Mouse (Mus musculus): ENCODE measurements around the gene Rbm6. TPM values are rescaled to one million over a fixed set of nuclear protein-coding genes. Genes with fewer than 3 reads are reported as not detected.

Rbm6 gene
- polyA plus RNA-seq, 1 experiment from 2014 or later = 77.6 TPM

GRCm38 (mm10) chr9:107782536-107783203 is 90.4 kb downstream of the Rbm6 start:
- no peak for ATAC-seq (ENCODE audit: insufficient number of reproducible peaks, low FRiP score, low TSS enrichment, low read depth)
- WGBS = 85% methylated on average over 11 of the region's 11 CpGs
- H3K9ac ChIP-seq = no peak overlapping the region
- H3K27me3 ChIP-seq = no peaks in the 10 kb centered on the region
- no peaks in the 10 kb centered on the region for H3K4me1 ChIP-seq
- peaks cover 82% of the 10 kb centered on the region for H3K36me3 ChIP-seq
- H3K4me3 ChIP-seq (replicated peaks) = no peak overlapping the region
- no peaks in the 10 kb centered on the region for H3K9me3 ChIP-seq (replicated peaks)
- H3K27ac ChIP-seq (replicated peaks) = no peak overlapping the region
- no peak overlapping the region for H3K4me2 ChIP-seq (replicated peaks)

GRCm38 (mm10) chr9:107776809-107777208 is 96.2 kb downstream of the Rbm6 start:
- peaks cover 76% of the 10 kb centered on the region for H3K36me3 ChIP-seq
- no peak overlapping the region for H3K4me3 ChIP-seq (replicated peaks)
- no peaks in the 10 kb centered on the region for H3K9me3 ChIP-seq (replicated peaks)
- H3K27me3 ChIP-seq = no peaks in the 10 kb centered on the region
- no peak overlapping the region for H3K27ac ChIP-seq (replicated peaks)
- no peak overlapping the region for H3K9ac ChIP-seq
- H3K4me1 ChIP-seq = no peaks in the 10 kb centered on the region
- no peak overlapping the region for H3K4me2 ChIP-seq (replicated peaks)
- ATAC-seq (ENCODE audit: insufficient number of reproducible peaks, low FRiP score, low TSS enrichment, low read depth) = no peak

- Histone ChIP-seq H3K27me3 (no peaks in the 10 kb centered on the region), H3K9me3 (replicated peaks) (no peaks in the 10 kb centered on the region), H3K36me3 (peaks cover 55% of the 10 kb centered on the region), H3K9ac (no peak overlapping the region), H3K27ac (replicated peaks) (no peak overlapping the region), H3K4me3 (replicated peaks) (no peak overlapping the region), H3K4me2 (replicated peaks) (no peak overlapping the region), H3K4me1 (peaks cover 5% of the 10 kb centered on the region)
- 92% methylated on average over 3 of the region's 3 CpGs for WGBS
- no peak for ATAC-seq (ENCODE audit: insufficient number of reproducible peaks, low FRiP score, low TSS enrichment, low read depth)
Measured at GRCm38 (mm10) chr9:107774411-107774810, 98.6 kb downstream of the Rbm6 start.

GRCm38 (mm10) chr9:107771782-107772181 is 101.3 kb downstream of the Rbm6 start:
- 73% methylated on average over 2 of the region's 2 CpGs for WGBS
- Histone ChIP-seq H3K9me3 (replicated peaks) (no peaks in the 10 kb centered on the region), H3K27ac (replicated peaks) (peak overlapping the region; percentile 90; the same call in 1 of the 2 replicates), H3K27me3 (no peaks in the 10 kb centered on the region), H3K4me1 (peaks cover 12% of the 10 kb centered on the region), H3K9ac (no peak overlapping the region), H3K4me2 (replicated peaks) (no peak overlapping the region), H3K36me3 (peaks cover 63% of the 10 kb centered on the region), H3K4me3 (replicated peaks) (no peak overlapping the region)
- ATAC-seq (ENCODE audit: insufficient number of reproducible peaks, low FRiP score, low TSS enrichment, low read depth) = no peak

GRCm38 (mm10) chr9:107770374-107771290 is 102.4 kb downstream of the Rbm6 start, which contains the start of gene Rbm5:
Gene Rbm5 (minus strand): TSS chr9:107770996.
- H3K4me3 ChIP-seq (replicated peaks) = peak within 1 kb of the TSS; percentile 91
- peak within 1 kb of the TSS; percentile 97 for H3K9ac ChIP-seq
- H3K9me3 ChIP-seq (replicated peaks) = no peaks in the 10 kb centered on the region
- H3K4me1 ChIP-seq = peaks cover 12% of the 10 kb centered on the region
- H3K27me3 ChIP-seq = no peaks in the 10 kb centered on the region
- under 1% methylated on average over 60 of the region's 60 CpGs for WGBS
- peak within 1 kb of the TSS; percentile 56 for H3K4me2 ChIP-seq (replicated peaks)
- peak within 1 kb of the TSS; percentile 90 for H3K27ac ChIP-seq (replicated peaks)
- H3K36me3 ChIP-seq = peaks cover 62% of the 10 kb centered on the region
- ATAC-seq (ENCODE audit: insufficient number of reproducible peaks, low FRiP score, low TSS enrichment, low read depth) = peak; percentile 100

GRCm38 (mm10) chr9:107770037-107770373 is 103.0 kb downstream of the Rbm6 start:
- no peak for ATAC-seq (ENCODE audit: insufficient number of reproducible peaks, low FRiP score, low TSS enrichment, low read depth)
- H3K27ac ChIP-seq (replicated peaks) = peak overlapping the region; percentile 90
- peak overlapping the region; percentile 91 for H3K4me3 ChIP-seq (replicated peaks)
- peaks cover 12% of the 10 kb centered on the region for H3K4me1 ChIP-seq
- peaks cover 62% of the 10 kb centered on the region for H3K36me3 ChIP-seq
- 1% methylated on average over 9 of the region's 9 CpGs for WGBS
- H3K9ac ChIP-seq = peak overlapping the region; percentile 97
- no peaks in the 10 kb centered on the region for H3K27me3 ChIP-seq
- peak overlapping the region; percentile 56 for H3K4me2 ChIP-seq (replicated peaks)
- H3K9me3 ChIP-seq (replicated peaks) = no peaks in the 10 kb centered on the region

GRCm38 (mm10) chr9:107769445-107770000 is 103.5 kb downstream of the Rbm6 start:
- Histone ChIP-seq H3K4me3 (replicated peaks) (peak overlapping the region; percentile 91), H3K9me3 (replicated peaks) (no peaks in the 10 kb centered on the region), H3K4me1 (peaks cover 12% of the 10 kb centered on the region), H3K27ac (replicated peaks) (no peak overlapping the region), H3K36me3 (peaks cover 62% of the 10 kb centered on the region), H3K9ac (peak overlapping the region; percentile 97), H3K27me3 (no peaks in the 10 kb centered on the region), H3K4me2 (replicated peaks) (peak overlapping the region; percentile 56)
- WGBS = 12% methylated on average over 4 of the region's 4 CpGs
- no peak for ATAC-seq (ENCODE audit: insufficient number of reproducible peaks, low FRiP score, low TSS enrichment, low read depth)

GRCm38 (mm10) chr9:107768851-107769250 is 104.2 kb downstream of the Rbm6 start:
- 80% methylated on average over 5 of the region's 5 CpGs for WGBS
- H3K4me1 ChIP-seq = peaks cover 12% of the 10 kb centered on the region
- H3K36me3 ChIP-seq = peaks cover 62% of the 10 kb centered on the region

GRCm38 (mm10) chr9:107759593-107759992 is 113.4 kb downstream of the Rbm6 start:
- no peaks in the 10 kb centered on the region for H3K9me3 ChIP-seq (replicated peaks)
- H3K4me3 ChIP-seq (replicated peaks) = no peak overlapping the region
- no peaks in the 10 kb centered on the region for H3K4me1 ChIP-seq
- H3K9ac ChIP-seq = no peak overlapping the region
- no peak overlapping the region for H3K4me2 ChIP-seq (replicated peaks)
- no peaks in the 10 kb centered on the region for H3K27me3 ChIP-seq
- no peak for ATAC-seq (ENCODE audit: insufficient number of reproducible peaks, low FRiP score, low TSS enrichment, low read depth)
- 88% methylated on average over 6 of the region's 6 CpGs for whole genome bisulfite sequencing
- H3K27ac ChIP-seq (replicated peaks) = no peak overlapping the region
- H3K36me3 ChIP-seq = peaks cover 90% of the 10 kb centered on the region

More at GRCm38 (mm10) chr9:107768851-107769250, 104.2 kb downstream of the Rbm6 start:
- H3K4me2 ChIP-seq (replicated peaks) = peak overlapping the region; percentile 56; the same call in 1 of the 2 replicates
- H3K27me3 ChIP-seq = no peaks in the 10 kb centered on the region
- no peak overlapping the region for H3K9ac ChIP-seq
- peak overlapping the region; percentile 91 for H3K4me3 ChIP-seq (replicated peaks)
- no peaks in the 10 kb centered on the region for H3K9me3 ChIP-seq (replicated peaks)
- ATAC-seq (ENCODE audit: insufficient number of reproducible peaks, low FRiP score, low TSS enrichment, low read depth) = no peak
- H3K27ac ChIP-seq (replicated peaks) = no peak overlapping the region

GRCm38 (mm10) chr9:107750378-107750777 is 122.7 kb downstream of the Rbm6 start:
- H3K9me3 ChIP-seq (replicated peaks) = no peaks in the 10 kb centered on the region
- WGBS = 88% methylated on average over 5 of the region's 5 CpGs
- ATAC-seq (ENCODE audit: insufficient number of reproducible peaks, low FRiP score, low TSS enrichment, low read depth) = no peak
- no peak overlapping the region for H3K4me2 ChIP-seq (replicated peaks)
- H3K27ac ChIP-seq (replicated peaks) = no peak overlapping the region
- no peaks in the 10 kb centered on the region for H3K4me1 ChIP-seq
- peaks cover 94% of the 10 kb centered on the region for H3K36me3 ChIP-seq
- no peaks in the 10 kb centered on the region for H3K27me3 ChIP-seq
- no peak overlapping the region for H3K4me3 ChIP-seq (replicated peaks)
- no peak overlapping the region for H3K9ac ChIP-seq

- 93% methylated on average over 3 of the region's 3 CpGs for WGBS
- Histone ChIP-seq H3K9me3 (replicated peaks) (no peaks in the 10 kb centered on the region), H3K4me1 (no peaks in the 10 kb centered on the region), H3K4me3 (replicated peaks) (no peak overlapping the region), H3K27ac (replicated peaks) (no peak overlapping the region), H3K27me3 (no peaks in the 10 kb centered on the region), H3K4me2 (replicated peaks) (no peak overlapping the region), H3K9ac (no peak overlapping the region), H3K36me3 (peaks cover 96% of the 10 kb centered on the region)
- no peak for ATAC-seq (ENCODE audit: insufficient number of reproducible peaks, low FRiP score, low TSS enrichment, low read depth)
Measured at GRCm38 (mm10) chr9:107748063-107748462, 125.0 kb downstream of the Rbm6 start.
